Mouse (Mus musculus) midbrain, embryonic 11.5 days (tissue): ENCODE data around the gene Sdhaf3. TPM values are rescaled to one million over a fixed set of nuclear protein-coding genes. Genes with fewer than 3 reads are reported as not detected.

Experiments used
- ATAC-seq: fragments of 200-750 bp; cut with Nextera tagmentation; 2 replicates; pipeline ENCODE4 v1.8.0; 2017; ENCODE audit warnings: moderate TSS enrichment, moderate library complexity; ENCODE audit not compliant: low FRiP score
- DNase-seq: peaks from one replicate; pipeline ENCODE4 v3.0.0; 2015; ENCODE audit warnings: low spot score; ENCODE audit errors: missing footprints
- H3K27ac ChIP-seq: fragments of 300-500 bp; sonication (generic); 2 replicates; pipeline ENCODE4 v1.5.1; 2014; ENCODE audit warnings: low read depth, low read length
- H3K27me3 ChIP-seq: fragments of 300-500 bp; sonication (generic); 2 replicates; pipeline ENCODE4 v1.6.1; 2014; ENCODE audit warnings: mild to moderate bottlenecking, low read length, moderate library complexity, mixed read lengths; ENCODE audit not compliant: control insufficient read depth, insufficient read depth
- H3K36me3 ChIP-seq: fragments of 300-500 bp; sonication (generic); 2 replicates; pipeline ENCODE4 v1.6.1; 2014; ENCODE audit warnings: mild to moderate bottlenecking, low read length, moderate library complexity, mixed read lengths; ENCODE audit not compliant: control insufficient read depth, insufficient read depth
- H3K4me1 ChIP-seq: fragments of 300-500 bp; sonication (generic); 2 replicates; pipeline ENCODE4 v1.6.1; 2014; ENCODE audit warnings: low read length; ENCODE audit not compliant: control insufficient read depth, insufficient read depth
- H3K4me2 ChIP-seq: fragments of 300-500 bp; sonication (generic); 2 replicates; pipeline ENCODE4 v1.6.1; 2014; ENCODE audit warnings: mild to moderate bottlenecking, moderate library complexity
- H3K4me3 ChIP-seq: fragments of 300-500 bp; sonication (generic); 2 replicates; pipeline ENCODE4 v1.5.1; 2014; ENCODE audit warnings: low read depth, low read length
- H3K9ac ChIP-seq: fragments of 300-500 bp; sonication (generic); 2 replicates; pipeline ENCODE4 v1.6.1; 2014; ENCODE audit warnings: low read length
- H3K9me3 ChIP-seq: fragments of 300-500 bp; sonication (generic); 2 replicates; pipeline ENCODE4 v1.6.1; 2016; ENCODE audit warnings: low read length; ENCODE audit not compliant: control insufficient read depth
- WGBS: fragments of 180-500 bp; shearing (Covaris S2); extraction: QIAGEN DNeasy Blood & Tissue Kit; methylation state at CpG from one replicate; pipeline ENCODE4 v1.1.7; 2014; 5-methylcytosine and 5-hydroxymethylcytosine counted together
- polyA plus RNA-seq: library from polyadenylated mRNA; unstranded; fragments of >200 nt; fragmentation: Nextera tagmentation; extraction: Ambion mirVana; gene quantifications from 2 replicates; pipeline ENCODE4 v1.2.1, GENCODE M21; 2014

Gene Sdhaf3
- polyA plus RNA-seq = 7.3 and 8.2 TPM in 2 replicates

GRCm38 (mm10) chr6:6955764-6956561 is at the start of gene Sdhaf3:
Gene Sdhaf3 (plus strand): TSS chr6:6956004.
- H3K9ac ChIP-seq = peak within 1 kb of the TSS; percentile 82
- H3K4me1 ChIP-seq = no peaks in the 10 kb centered on the region
- H3K27me3 ChIP-seq = no peaks in the 10 kb centered on the region
- H3K4me3 ChIP-seq = peak within 1 kb of the TSS; percentile 67
- WGBS = under 1% methylated on average over 52 of the region's 52 CpGs
- DNase-seq (peak; percentile 100), ATAC-seq (peak; percentile 100)
- H3K27ac ChIP-seq = peak within 1 kb of the TSS; percentile 30; the same call in 1 of the 2 replicates
- no peaks in the 10 kb centered on the region for H3K36me3 ChIP-seq
- peak within 1 kb of the TSS; percentile 76 for H3K4me2 ChIP-seq
- H3K9me3 ChIP-seq = no peaks in the 10 kb centered on the region

- Histone ChIP-seq H3K4me3 (no peak overlapping the region), H3K9ac (no peak overlapping the region), H3K36me3 (no peaks in the 10 kb centered on the region), H3K27ac (no peak overlapping the region), H3K4me2 (no peak overlapping the region), H3K27me3 (no peaks in the 10 kb centered on the region), H3K4me1 (no peaks in the 10 kb centered on the region), H3K9me3 (no peaks in the 10 kb centered on the region)
- DNase-seq = no peak
- no peak for ATAC-seq
- WGBS = 91% methylated on average over 8 of the region's 8 CpGs
These were observed 46.2 kb upstream of the Sdhaf3 start for GRCm38 (mm10) chr6:6909586-6909985.

GRCm38 (mm10) chr6:6914304-6914703 is 41.5 kb upstream of the Sdhaf3 start:
- Histone ChIP-seq H3K4me1 (no peaks in the 10 kb centered on the region), H3K27me3 (no peaks in the 10 kb centered on the region), H3K9me3 (no peaks in the 10 kb centered on the region), H3K27ac (no peak overlapping the region), H3K36me3 (no peaks in the 10 kb centered on the region), H3K4me3 (no peak overlapping the region), H3K4me2 (no peak overlapping the region), H3K9ac (no peak overlapping the region)
- WGBS = 94% methylated on average over 1 of the region's 1 CpGs
- no peak for ATAC-seq
- no peak for DNase-seq

GRCm38 (mm10) chr6:6914849-6915525 is 40.8 kb upstream of the Sdhaf3 start:
- no peak overlapping the region for H3K27ac ChIP-seq
- H3K4me1 ChIP-seq = no peaks in the 10 kb centered on the region
- H3K27me3 ChIP-seq = no peaks in the 10 kb centered on the region
- H3K9me3 ChIP-seq = no peaks in the 10 kb centered on the region
- no peak overlapping the region for H3K4me2 ChIP-seq
- no peak overlapping the region for H3K9ac ChIP-seq
- ATAC-seq (peak; percentile 78; the same call in 1 of the 2 replicates), DNase-seq (peak; percentile 86)
- no peak overlapping the region for H3K4me3 ChIP-seq
- 44% methylated on average over 5 of the region's 5 CpGs for WGBS
- H3K36me3 ChIP-seq = no peaks in the 10 kb centered on the region

- H3K36me3 ChIP-seq = no peaks in the 10 kb centered on the region
- no peak overlapping the region for H3K4me2 ChIP-seq
- H3K27me3 ChIP-seq = no peaks in the 10 kb centered on the region
- DNase-seq (no peak), ATAC-seq (no peak)
- 49% methylated on average over 9 of the region's 9 CpGs for WGBS
- H3K4me1 ChIP-seq = no peaks in the 10 kb centered on the region
- H3K4me3 ChIP-seq = no peak overlapping the region
- H3K9ac ChIP-seq = no peak overlapping the region
- no peaks in the 10 kb centered on the region for H3K9me3 ChIP-seq
- no peak overlapping the region for H3K27ac ChIP-seq
These were observed 40.3 kb upstream of the Sdhaf3 start for GRCm38 (mm10) chr6:6915526-6915915.

GRCm38 (mm10) chr6:6917334-6917733 is 38.5 kb upstream of the Sdhaf3 start:
- H3K36me3 ChIP-seq = no peaks in the 10 kb centered on the region
- no peaks in the 10 kb centered on the region for H3K9me3 ChIP-seq
- no peak overlapping the region for H3K9ac ChIP-seq
- DNase-seq (no peak), ATAC-seq (no peak)
- no peak overlapping the region for H3K4me3 ChIP-seq
- H3K27me3 ChIP-seq = no peaks in the 10 kb centered on the region
- H3K4me2 ChIP-seq = no peak overlapping the region
- WGBS = 87% methylated on average over 4 of the region's 4 CpGs
- H3K4me1 ChIP-seq = no peaks in the 10 kb centered on the region
- H3K27ac ChIP-seq = no peak overlapping the region

GRCm38 (mm10) chr6:6925264-6925663 is 30.5 kb upstream of the Sdhaf3 start:
- H3K9ac ChIP-seq = no peak overlapping the region
- H3K4me3 ChIP-seq = no peak overlapping the region
- H3K27me3 ChIP-seq = no peaks in the 10 kb centered on the region
- H3K4me2 ChIP-seq = no peak overlapping the region
- ATAC-seq (no peak), DNase-seq (no peak)
- no peaks in the 10 kb centered on the region for H3K36me3 ChIP-seq
- WGBS = 58% methylated on average over 1 of the region's 1 CpGs
- no peaks in the 10 kb centered on the region for H3K4me1 ChIP-seq
- no peak overlapping the region for H3K27ac ChIP-seq
- no peaks in the 10 kb centered on the region for H3K9me3 ChIP-seq

- Histone ChIP-seq H3K27me3 (no peaks in the 10 kb centered on the region), H3K4me3 (no peak overlapping the region), H3K4me1 (no peaks in the 10 kb centered on the region), H3K9me3 (no peaks in the 10 kb centered on the region), H3K9ac (no peak overlapping the region), H3K36me3 (no peaks in the 10 kb centered on the region), H3K4me2 (no peak overlapping the region), H3K27ac (no peak overlapping the region)
- no peak for DNase-seq
- WGBS = 91% methylated on average over 4 of the region's 4 CpGs
- ATAC-seq = no peak
These were observed 25.0 kb upstream of the Sdhaf3 start for GRCm38 (mm10) chr6:6930831-6931230.

- Histone ChIP-seq H3K36me3 (no peaks in the 10 kb centered on the region), H3K27ac (no peak overlapping the region), H3K4me3 (no peak overlapping the region), H3K4me1 (no peaks in the 10 kb centered on the region), H3K4me2 (no peak overlapping the region), H3K9me3 (no peaks in the 10 kb centered on the region), H3K9ac (no peak overlapping the region), H3K27me3 (no peaks in the 10 kb centered on the region)
- no peak for ATAC-seq
- DNase-seq = no peak
- WGBS = 87% methylated on average over 4 of the region's 4 CpGs
These were observed 24.3 kb upstream of the Sdhaf3 start for GRCm38 (mm10) chr6:6931507-6931906.
